Mouse (Mus musculus) hindbrain, embryonic 16.5 days (tissue): ENCODE results near the gene Htra1. TPM values are rescaled to one million over a fixed set of nuclear protein-coding genes. Genes with fewer than 3 reads are reported as not detected.

Experiments
- ATAC-seq: fragments of 200-750 bp; cut with Nextera tagmentation; 2 replicates; pipeline ENCODE4 v1.8.0; 2017; ENCODE audit warnings: moderate TSS enrichment, moderate library complexity
- H3K27ac ChIP-seq: fragments of 300-500 bp; sonication (generic); 2 replicates; pipeline ENCODE4 v1.5.1; 2014; ENCODE audit warnings: low read depth, mild to moderate bottlenecking, control low read depth, low read length, moderate library complexity
- H3K27me3 ChIP-seq: fragments of 300-500 bp; sonication (generic); replicated peaks from 2 replicates; pipeline ENCODE4 v1.6.1; 2014; ENCODE audit warnings: low read length; ENCODE audit not compliant: control insufficient read depth, insufficient read depth
- H3K36me3 ChIP-seq: fragments of 300-500 bp; sonication (generic); 2 replicates; pipeline ENCODE4 v1.6.1; 2014; ENCODE audit warnings: mild to moderate bottlenecking, low read length, moderate library complexity, mixed read lengths; ENCODE audit not compliant: control insufficient read depth, insufficient read depth
- H3K4me1 ChIP-seq: fragments of 300-500 bp; sonication (generic); 2 replicates; pipeline ENCODE4 v1.6.1; 2014; ENCODE audit warnings: low read depth, low read length; ENCODE audit not compliant: control insufficient read depth, insufficient read depth
- H3K4me2 ChIP-seq: fragments of 300-500 bp; sonication (generic); 2 replicates; pipeline ENCODE4 v1.6.1; 2014; ENCODE audit warnings: mild to moderate bottlenecking, low read length, control low read depth, moderate library complexity
- H3K4me3 ChIP-seq: fragments of 300-500 bp; sonication (generic); 2 replicates; pipeline ENCODE4 v1.5.1; 2014; ENCODE audit warnings: mild to moderate bottlenecking, low read length, control low read depth, moderate library complexity
- H3K9ac ChIP-seq: fragments of 300-500 bp; sonication (generic); 2 replicates; pipeline ENCODE4 v1.6.1; 2014; ENCODE audit warnings: low read depth, mild to moderate bottlenecking, control low read depth, low read length, moderate library complexity
- H3K9me3 ChIP-seq: fragments of 300-500 bp; sonication (generic); 2 replicates; pipeline ENCODE4 v1.6.1; 2014; ENCODE audit warnings: mild to moderate bottlenecking, low read length, moderate library complexity; ENCODE audit not compliant: control insufficient read depth
- WGBS: fragments of 180-500 bp; shearing (Covaris S2); extraction: QIAGEN DNeasy Blood & Tissue Kit; methylation state at CpG from one replicate; pipeline ENCODE4 v1.1.7; 2014; 5-methylcytosine and 5-hydroxymethylcytosine counted together
- polyA plus RNA-seq: library from polyadenylated mRNA; unstranded; fragments of >200 nt; fragmentation: Nextera tagmentation; extraction: Ambion mirVana; gene quantifications from 2 replicates; pipeline ENCODE4 v1.2.1, GENCODE M21; 2015

Gene Htra1
- polyA plus RNA-seq, 1 experiment from 2014 or later, result 23.1 TPM

- H3K9ac ChIP-seq, result no peak overlapping the region
- H3K36me3 ChIP-seq, result no peaks in the 10 kb centered on the region
- no peak for ATAC-seq
Measured at GRCm38 (mm10) chr7:130940733-130941132, 4.8 kb downstream of the Htra1 start.

GRCm38 (mm10) chr7:130943280-130943895, 7.5 kb downstream of the Htra1 start:
- no peak for ATAC-seq

More at GRCm38 (mm10) chr7:130940733-130941132, 4.8 kb downstream of the Htra1 start:
- H3K4me2 ChIP-seq, result no peak overlapping the region
- no peaks in the 10 kb centered on the region for H3K9me3 ChIP-seq
- H3K4me3 ChIP-seq, result no peak overlapping the region
- no peak overlapping the region for H3K27ac ChIP-seq
- peaks cover 13% of the 10 kb centered on the region for H3K4me1 ChIP-seq
- peaks cover 22% of the 10 kb centered on the region for H3K27me3 ChIP-seq
- WGBS, result 65% methylated on average over 8 of the region's 8 CpGs

GRCm38 (mm10) chr7:130944766-130945475, 9.0 kb downstream of the Htra1 start:
- no peak for ATAC-seq
- Histone ChIP-seq H3K9ac (no peak overlapping the region), H3K4me1 (no peaks in the 10 kb centered on the region), H3K4me3 (no peak overlapping the region), H3K4me2 (no peak overlapping the region), H3K9me3 (no peaks in the 10 kb centered on the region), H3K27me3 (no peaks in the 10 kb centered on the region), H3K27ac (no peak overlapping the region), H3K36me3 (no peaks in the 10 kb centered on the region)
- WGBS, result 89% methylated on average over 11 of the region's 11 CpGs

More at GRCm38 (mm10) chr7:130943280-130943895, 7.5 kb downstream of the Htra1 start:
- Histone ChIP-seq H3K9ac (no peak overlapping the region), H3K27ac (no peak overlapping the region), H3K36me3 (no peaks in the 10 kb centered on the region), H3K4me1 (no peaks in the 10 kb centered on the region), H3K9me3 (no peaks in the 10 kb centered on the region), H3K4me2 (no peak overlapping the region), H3K4me3 (no peak overlapping the region), H3K27me3 (peaks cover 5% of the 10 kb centered on the region; the same call in 1 of the 2 replicates)
- WGBS, result 91% methylated on average over 9 of the region's 9 CpGs

DNA sequence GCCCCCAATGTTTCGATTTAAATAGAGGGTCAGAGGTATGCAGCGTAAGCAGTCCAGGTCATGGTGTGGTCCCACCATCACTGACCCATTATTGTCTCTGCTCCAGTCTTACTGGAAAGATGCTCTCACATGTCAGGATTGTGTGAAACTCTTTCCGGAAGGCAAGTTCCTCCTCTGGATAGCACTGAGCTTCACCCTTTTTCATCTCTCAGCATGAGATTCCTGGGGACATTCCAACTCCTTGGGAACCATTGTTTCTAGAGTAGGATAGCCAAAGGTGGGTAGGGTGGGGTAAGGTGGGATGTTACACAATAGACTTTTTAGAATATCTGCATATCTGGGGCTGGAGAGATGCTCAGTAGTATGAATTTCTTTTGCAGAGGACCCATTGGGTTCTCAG, 9.8 kb downstream of the Htra1 start:
- H3K9ac ChIP-seq, result no peak overlapping the region
- no peak overlapping the region for H3K4me3 ChIP-seq
- H3K27me3 ChIP-seq, result no peaks in the 10 kb centered on the region
- no peaks in the 10 kb centered on the region for H3K4me1 ChIP-seq
- no peaks in the 10 kb centered on the region for H3K36me3 ChIP-seq
- no peaks in the 10 kb centered on the region for H3K9me3 ChIP-seq
- no peak for ATAC-seq
- H3K4me2 ChIP-seq, result no peak overlapping the region
- WGBS, result 86% methylated on average over 3 of the region's 3 CpGs
- H3K27ac ChIP-seq, result no peak overlapping the region

DNA sequence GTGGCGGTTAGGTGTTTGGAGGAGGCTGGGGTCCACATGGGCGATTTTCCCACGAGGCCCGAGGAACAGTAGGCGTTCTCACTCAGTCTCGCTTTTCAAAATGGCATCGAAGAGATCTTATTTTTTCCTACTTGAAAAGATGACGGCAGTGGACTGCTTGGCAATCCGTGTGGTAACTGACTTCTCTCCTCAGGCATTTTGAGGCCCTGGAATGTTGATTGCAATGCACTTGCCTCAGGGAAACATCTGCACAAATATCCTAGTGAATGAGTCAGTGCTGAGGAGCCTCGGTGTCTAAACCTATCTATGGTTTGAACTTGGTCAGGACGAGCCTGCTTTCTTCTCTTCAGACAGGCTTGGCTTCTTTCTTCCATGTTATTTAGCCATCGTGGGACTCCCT, 10.4 kb downstream of the Htra1 start:
- Histone ChIP-seq H3K9ac (no peak overlapping the region), H3K36me3 (no peaks in the 10 kb centered on the region), H3K27me3 (no peaks in the 10 kb centered on the region), H3K4me3 (no peak overlapping the region), H3K9me3 (no peaks in the 10 kb centered on the region), H3K4me1 (no peaks in the 10 kb centered on the region), H3K27ac (no peak overlapping the region), H3K4me2 (no peak overlapping the region)
- no peak for ATAC-seq
- WGBS, result 92% methylated on average over 12 of the region's 12 CpGs

DNA sequence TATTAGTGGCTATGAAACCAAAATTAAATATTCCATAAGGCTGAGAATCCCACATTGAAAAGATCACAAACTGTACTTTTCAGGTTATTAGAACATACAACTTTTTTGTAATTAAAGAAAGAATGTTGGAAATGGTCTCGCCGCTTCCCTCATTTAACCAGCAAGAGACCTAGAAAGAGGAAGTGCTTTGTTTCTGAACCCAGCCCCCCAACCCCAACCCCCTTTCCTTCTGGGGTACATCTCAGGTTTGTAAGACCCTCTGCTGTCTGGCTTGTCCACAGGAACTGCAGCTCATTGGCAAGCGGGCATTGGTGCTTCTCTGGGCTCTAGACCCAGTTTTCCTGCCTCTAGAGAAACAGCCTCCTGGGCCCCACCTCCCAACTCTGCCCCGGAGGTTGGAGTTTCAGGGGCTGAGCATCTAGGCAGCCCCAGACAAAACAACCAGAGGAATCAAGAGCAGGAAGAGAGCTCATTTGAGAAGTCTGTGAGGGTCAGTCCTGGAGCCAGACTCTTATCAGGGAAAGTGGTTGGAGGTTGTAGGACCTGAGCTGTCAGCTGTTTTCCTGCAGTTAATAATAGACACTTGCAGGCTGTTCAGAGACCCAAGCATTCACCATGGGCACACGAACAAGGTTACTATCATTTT, 12.8 kb downstream of the Htra1 start:
- H3K4me1 ChIP-seq, result no peaks in the 10 kb centered on the region
- no peaks in the 10 kb centered on the region for H3K27me3 ChIP-seq
- no peak for ATAC-seq

GRCm38 (mm10) chr7:130949331-130949751, 13.4 kb downstream of the Htra1 start:
- no peaks in the 10 kb centered on the region for H3K36me3 ChIP-seq
- H3K9ac ChIP-seq, result no peak overlapping the region
- no peak overlapping the region for H3K27ac ChIP-seq
- H3K27me3 ChIP-seq, result no peaks in the 10 kb centered on the region
- no peak overlapping the region for H3K4me2 ChIP-seq
- 42% methylated on average over 7 of the region's 8 CpGs for WGBS
- ATAC-seq, result peak; percentile 78
- no peak overlapping the region for H3K4me3 ChIP-seq
- no peaks in the 10 kb centered on the region for H3K4me1 ChIP-seq
- no peaks in the 10 kb centered on the region for H3K9me3 ChIP-seq

More for the DNA sequence above, 12.8 kb downstream of the Htra1 start:
- H3K27ac ChIP-seq, result no peak overlapping the region
- no peak overlapping the region for H3K9ac ChIP-seq
- no peak overlapping the region for H3K4me2 ChIP-seq
- H3K4me3 ChIP-seq, result no peak overlapping the region
- no peaks in the 10 kb centered on the region for H3K36me3 ChIP-seq
- H3K9me3 ChIP-seq, result no peaks in the 10 kb centered on the region
- 60% methylated on average over 5 of the region's 5 CpGs for WGBS

DNA sequence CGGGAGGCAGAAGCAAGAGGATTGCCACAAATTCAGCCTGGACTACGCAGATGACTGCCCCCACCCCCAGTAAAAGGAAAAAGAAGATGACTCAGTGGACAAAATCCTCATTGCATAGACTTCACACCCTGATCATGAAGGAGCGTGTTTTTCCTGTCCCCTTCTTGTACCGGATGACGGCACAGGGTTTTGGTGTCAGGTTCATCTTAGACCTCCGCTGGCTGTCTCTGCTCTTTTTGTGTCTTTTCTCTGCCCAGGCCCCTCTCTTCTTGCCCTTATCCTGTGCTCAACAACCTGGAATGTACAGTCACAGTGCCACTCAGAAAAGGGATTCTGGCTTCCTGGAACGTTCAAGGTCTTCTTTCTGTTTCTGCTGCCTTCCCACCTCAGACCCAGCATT, 14.6 kb downstream of the Htra1 start:
- Histone ChIP-seq H3K27ac (no peak overlapping the region), H3K4me3 (no peak overlapping the region), H3K9me3 (no peaks in the 10 kb centered on the region), H3K27me3 (no peaks in the 10 kb centered on the region), H3K9ac (no peak overlapping the region), H3K36me3 (no peaks in the 10 kb centered on the region), H3K4me2 (no peak overlapping the region), H3K4me1 (no peaks in the 10 kb centered on the region)
- 92% methylated on average over 7 of the region's 7 CpGs for WGBS
- ATAC-seq, result no peak

- Histone ChIP-seq H3K4me2 (no peak overlapping the region), H3K36me3 (no peaks in the 10 kb centered on the region), H3K4me1 (no peaks in the 10 kb centered on the region), H3K9me3 (no peaks in the 10 kb centered on the region), H3K4me3 (no peak overlapping the region), H3K27ac (no peak overlapping the region), H3K27me3 (no peaks in the 10 kb centered on the region), H3K9ac (no peak overlapping the region)
- ATAC-seq, result no peak
- WGBS, result 90% methylated on average over 5 of the region's 5 CpGs
Measured at GRCm38 (mm10) chr7:130951004-130951403, 15.1 kb downstream of the Htra1 start.
